Mouse (Mus musculus) cerebellum, postnatal 10 days (tissue): Measurements from ENCODE around the gene Tjp1.

Experiments used
- DNase-seq, 2 experiments: peaks; one replicate each; pipeline ENCODE4 v3.0.0; 2021; ENCODE audit warnings: mixed read lengths in 2 of 2

Gene Tjp1

DNA sequence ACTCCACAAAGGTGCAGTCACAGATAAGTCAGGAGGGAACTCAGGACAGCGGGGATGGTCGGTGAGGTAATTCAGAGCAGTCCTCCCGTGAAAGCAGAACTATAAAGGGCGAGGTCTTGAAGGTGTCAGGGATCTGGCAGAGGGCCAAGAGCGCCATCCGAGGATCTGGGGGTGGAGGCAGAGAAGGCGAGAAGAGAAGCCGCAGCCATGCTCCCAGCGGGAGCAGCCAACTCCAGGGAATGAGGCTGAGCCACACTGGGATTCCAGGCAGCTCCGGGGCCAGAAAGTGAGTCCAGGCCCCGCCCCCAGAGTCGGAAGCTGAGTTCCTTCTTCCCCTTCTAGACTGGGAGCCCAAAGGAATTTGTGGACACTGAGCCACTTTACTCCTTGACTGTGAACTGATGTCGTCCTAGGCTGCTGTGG lies 41.3 kb downstream of the Tjp1 start:
- peak; percentile 45 to 46 for DNase-seq

GRCm38 (mm10) chr7:65484170-65484778 lies 43.3 kb downstream of the Tjp1 start:
- DNase-seq = no peak

DNA sequence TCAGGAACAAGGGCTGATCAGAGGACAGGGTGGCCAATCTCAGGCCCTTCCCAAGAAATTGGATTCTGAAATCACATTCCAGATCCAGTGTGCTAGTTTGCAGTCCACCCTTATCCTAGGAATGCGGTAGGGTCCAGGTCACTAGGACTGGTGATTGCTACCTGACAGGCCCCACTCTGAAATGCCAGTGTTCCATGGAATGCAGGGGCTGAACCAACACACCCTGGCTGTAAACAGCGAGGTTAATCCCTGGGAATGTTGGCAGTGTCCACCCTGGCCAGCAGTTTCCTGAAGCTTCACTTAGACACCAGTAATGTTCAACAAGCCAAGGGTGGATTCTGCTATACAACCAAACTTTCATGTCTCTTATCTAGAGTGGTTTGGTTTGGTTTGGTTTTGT lies 45.4 kb downstream of the Tjp1 start:
- no peak for DNase-seq

DNA sequence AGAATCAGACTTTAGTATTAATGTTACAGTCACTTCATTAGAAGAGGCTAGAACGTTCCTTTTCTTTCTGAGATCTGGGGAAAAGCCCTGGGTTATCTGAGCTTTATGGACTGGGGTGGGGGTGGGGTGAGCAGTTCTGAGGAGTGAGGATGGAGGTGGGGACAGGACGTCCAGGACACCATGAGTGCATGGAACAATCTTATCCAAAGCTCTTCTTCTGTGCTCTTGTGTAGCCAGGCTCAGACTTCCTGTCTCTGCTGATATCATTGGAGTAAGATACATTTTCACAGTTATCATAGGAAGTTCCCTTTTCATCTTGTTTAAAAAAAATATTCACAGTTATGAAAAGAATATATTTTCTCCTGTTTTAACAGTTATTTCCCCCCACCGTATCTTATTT lies 55.5 kb downstream of the Tjp1 start:
- DNase-seq = no peak

DNA sequence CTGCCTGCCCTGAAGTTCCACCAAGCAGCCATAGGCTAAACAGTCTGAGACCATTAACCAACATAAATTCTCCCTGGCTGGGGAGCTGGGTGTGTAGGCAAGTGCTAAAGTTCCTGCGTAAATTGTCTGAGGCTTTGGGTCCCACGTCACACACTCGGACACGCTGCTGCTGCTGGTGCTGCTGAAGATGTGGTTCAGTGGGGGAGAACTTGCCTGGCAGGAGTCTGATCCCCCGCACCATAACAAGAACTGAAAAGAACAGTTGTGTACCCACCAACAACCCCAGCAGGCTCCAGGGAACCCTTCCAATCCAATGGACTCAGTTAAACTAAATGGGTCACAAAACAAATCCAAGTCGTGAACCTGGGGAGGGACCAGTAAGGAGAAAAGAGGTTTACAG lies 56.2 kb downstream of the Tjp1 start:
- no peak for DNase-seq

GRCm38 (mm10) chr7:65470214-65470613 lies 57.4 kb downstream of the Tjp1 start:
- DNase-seq = no peak

DNA sequence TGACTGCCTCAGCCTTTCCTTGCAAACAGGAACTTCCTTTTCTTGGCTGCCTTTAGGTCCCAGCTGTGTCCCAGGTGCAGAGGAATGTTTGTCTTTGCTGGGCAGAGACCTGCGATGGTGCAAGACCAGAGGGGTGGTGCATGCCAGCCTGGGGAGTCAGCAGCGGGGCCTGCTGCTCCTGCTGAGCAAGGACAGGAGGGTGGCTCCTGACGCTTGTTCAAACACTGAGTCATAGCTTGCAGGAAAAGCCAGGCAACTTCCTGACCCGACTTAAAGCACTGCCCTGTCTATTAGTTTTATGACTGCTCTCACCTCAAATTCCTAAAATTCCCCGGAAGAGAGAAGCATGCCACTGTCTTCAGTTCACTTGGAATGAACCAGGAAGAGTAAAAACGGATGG lies 57.9 kb downstream of the Tjp1 start:
- DNase-seq = no peak

DNA sequence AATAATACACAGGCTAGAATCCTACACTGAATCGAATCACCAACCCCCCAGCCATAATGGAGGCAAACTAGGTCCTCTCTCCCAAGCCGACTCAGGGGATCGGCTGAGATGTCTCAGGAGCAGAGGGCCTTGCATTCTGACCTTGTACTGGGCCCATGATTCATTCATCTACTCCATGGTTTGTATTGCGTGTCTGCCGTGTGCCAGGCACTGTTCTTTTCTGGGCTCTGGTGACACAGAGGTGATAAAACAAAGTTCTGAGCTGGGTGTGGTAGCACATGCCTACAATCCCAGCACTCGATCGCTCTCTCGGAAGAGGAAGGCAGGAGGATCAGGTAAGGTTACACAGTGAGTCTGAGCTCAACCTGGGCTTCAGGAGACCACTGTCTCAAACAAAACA lies 59.4 kb downstream of the Tjp1 start:
- DNase-seq = no peak

- DNase-seq = no peak
These were observed 60.1 kb downstream of the Tjp1 start for GRCm38 (mm10) chr7:65467306-65468021.

DNA sequence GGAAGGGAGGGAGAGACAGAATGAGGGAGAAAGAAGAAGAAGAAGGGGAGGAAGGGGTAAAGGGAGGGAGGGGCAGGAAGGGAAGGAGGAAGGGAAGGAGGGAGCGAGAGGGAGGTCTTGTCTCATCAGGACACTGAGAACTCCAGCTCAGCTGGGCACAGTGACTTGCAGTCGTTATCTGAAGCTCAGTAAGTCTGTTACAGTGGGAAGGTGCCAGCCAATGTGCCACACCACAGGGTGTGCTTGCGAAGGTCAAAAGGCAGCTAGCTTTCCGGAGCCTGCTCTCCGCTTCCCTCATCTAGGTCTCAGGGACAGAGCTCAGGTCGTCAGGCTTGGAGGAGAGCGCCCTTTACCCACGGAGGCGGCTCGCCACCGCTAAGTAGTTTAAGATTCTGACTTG lies 61.4 kb downstream of the Tjp1 start:
- DNase-seq = no peak

DNA sequence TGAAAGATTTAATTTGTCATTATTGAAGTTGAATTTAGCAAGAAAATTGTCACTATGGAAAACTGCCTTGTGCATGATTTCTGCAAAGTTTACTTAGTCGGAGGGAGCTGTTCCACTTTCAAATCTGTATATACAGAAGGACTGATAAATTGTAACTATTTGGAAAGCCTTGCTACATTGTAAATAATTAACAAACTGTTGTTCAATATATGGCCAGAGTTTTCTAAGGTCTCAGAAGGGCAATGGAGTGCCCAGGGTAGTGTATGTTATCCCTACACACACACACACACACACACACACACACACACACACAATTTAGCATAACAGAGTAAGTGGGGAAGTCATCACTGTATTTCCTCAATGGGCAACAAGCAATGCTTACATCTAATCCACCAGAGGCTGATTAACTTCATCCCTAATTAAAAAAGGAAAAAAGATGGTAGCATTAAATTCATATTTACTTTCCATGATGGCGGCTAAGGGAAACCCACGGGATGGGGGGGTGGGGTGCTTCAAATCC lies 63.0 kb downstream of the Tjp1 start:
- no peak for DNase-seq

- no peak for DNase-seq
These were observed 64.1 kb downstream of the Tjp1 start for GRCm38 (mm10) chr7:65463438-65463837.

- peak; percentile 38 to 42 for DNase-seq
These were observed 66.2 kb downstream of the Tjp1 start for GRCm38 (mm10) chr7:65461412-65461811.

DNA sequence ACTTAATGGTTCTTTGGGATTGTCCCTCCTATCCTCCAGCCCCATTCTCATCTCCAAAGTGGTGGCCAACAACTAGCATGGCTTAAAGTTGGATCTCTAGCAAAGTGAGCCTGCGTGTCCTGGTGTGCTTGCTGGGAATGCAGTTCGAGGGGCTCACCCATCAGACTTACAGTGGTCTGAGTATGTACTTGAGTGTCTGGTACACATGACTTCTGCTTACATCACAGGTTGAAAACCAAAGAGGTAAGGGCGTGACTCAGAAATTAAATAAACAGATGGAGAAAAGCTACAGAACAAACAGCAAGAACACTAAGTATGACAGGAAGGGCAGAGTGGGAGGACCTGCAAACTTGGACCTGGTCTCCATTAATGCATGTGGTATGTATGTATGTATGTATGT lies 67.4 kb downstream of the Tjp1 start:
- no peak for DNase-seq

DNA sequence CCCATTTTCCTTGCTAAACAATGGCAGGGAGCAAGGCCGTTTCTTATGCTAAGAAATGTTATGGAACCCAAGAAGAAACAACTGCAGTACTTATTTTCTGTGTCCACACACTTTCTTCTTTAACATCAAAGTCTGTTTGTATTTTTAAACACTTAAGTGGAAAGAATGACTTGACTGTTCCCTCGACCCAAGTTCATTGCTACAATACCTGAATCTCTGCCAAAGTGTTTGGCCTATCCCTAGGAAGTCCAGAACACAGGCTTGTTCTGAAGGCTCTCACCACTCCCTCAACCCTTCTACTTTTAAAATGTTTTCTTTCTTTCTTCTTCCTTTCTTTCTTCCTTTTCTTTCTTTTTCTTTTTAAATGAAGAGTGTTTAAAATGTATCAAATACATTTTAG lies 71.5 kb downstream of the Tjp1 start:
- DNase-seq = no peak

GRCm38 (mm10) chr7:65455208-65455607 lies 72.4 kb downstream of the Tjp1 start:
- no peak for DNase-seq

- no peak for DNase-seq
These were observed 73.3 kb downstream of the Tjp1 start for GRCm38 (mm10) chr7:65454269-65454668.

DNA sequence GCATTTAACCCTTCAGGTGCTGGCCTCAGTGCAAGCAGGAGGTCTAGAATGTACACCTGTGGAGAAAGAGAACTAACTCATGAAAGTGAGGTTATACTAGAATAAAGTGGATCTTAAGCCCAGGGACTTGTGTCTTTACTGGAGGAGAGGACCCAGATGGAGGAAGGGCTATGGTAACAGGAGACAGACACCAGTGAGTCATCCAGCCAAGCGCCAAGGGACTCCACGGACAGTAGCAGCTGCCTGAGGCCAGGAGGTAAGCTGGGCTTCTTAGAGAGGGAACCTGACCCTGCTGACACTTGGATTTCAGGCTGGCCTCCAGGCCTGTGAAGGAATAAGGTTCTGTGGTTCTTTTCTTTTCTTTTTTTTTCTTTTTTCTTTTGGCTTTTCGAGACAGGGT lies 75.3 kb downstream of the Tjp1 start:
- DNase-seq = no peak

DNA sequence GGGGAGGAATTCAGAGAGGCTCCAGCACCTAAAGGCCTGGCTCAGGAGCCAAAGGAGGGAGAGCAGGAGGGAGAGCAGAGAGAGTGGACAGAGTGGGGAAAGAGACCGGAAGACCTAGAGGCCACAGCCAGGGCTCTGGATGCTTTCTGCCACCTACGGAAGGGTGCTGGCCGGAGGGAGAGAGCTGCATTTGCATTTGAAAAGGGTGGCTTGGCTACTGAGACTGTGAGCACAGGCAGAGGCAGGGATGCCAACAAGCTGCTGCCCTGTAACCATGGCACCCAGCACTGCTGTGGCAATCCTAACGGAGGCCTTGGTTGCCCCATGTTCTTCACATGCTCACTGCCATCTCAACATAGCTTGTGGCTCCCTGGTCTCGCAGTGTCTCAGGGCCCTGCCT lies 77.4 kb downstream of the Tjp1 start:
- peak in 1 of 2 experiments; percentile 45 for DNase-seq

- DNase-seq = no peak
These were observed 86.1 kb downstream of the Tjp1 start for GRCm38 (mm10) chr7:65441505-65441904.

GRCm38 (mm10) chr7:65439518-65439917 lies 88.1 kb downstream of the Tjp1 start:
- no peak for DNase-seq

- no peak for DNase-seq
These were observed 89.4 kb downstream of the Tjp1 start for GRCm38 (mm10) chr7:65438146-65438545.

DNA sequence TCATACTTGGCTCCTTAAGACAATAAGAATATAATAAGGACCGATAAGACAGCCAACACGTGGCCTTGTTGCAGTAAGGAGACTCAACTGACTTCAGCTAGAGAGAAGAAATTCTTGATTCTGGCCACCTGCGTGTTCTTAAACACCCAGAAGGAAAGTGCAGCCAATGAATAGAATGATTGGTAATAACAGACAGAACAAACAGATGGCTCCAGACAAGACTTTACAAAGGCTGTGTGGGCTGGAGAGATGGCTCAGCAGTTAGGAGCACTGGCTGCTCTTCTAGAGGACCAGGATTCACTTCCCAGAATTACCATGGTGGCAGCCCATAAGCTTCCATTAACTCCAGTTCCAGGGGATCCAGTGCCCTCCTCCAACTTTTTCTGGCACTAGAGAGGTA lies 90.7 kb downstream of the Tjp1 start:
- no peak for DNase-seq

DNA sequence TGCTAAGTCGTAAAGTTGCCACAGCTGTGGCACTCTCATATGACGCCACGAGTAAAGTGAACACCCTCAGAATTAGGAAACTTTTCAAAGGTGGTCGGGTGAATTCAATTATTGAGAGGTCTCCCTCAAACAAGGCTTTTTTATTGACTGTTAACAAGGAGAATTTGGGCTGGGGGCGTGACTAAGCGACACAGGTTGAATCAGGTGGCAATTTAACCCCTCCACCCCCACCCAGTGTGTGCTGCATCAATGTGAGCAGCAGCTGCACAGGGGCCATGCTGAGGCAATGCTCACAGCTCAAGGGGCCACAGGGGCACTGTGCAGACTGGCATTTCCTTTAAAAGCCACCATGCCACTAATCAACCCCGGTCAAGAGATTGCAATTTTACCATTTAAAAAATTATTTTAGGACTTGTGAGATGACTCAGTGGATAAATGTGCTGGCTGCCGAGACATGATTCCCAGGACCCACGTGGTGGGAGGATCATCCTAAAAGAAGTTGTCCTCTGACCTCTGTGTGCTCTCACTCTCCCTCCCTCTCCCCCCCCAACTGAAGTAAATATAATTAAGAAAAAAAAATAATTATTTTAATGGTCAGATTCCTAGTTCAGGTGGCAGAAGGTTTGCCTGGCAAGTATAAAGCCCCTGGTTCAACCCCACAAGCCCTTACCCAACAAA lies 96.4 kb downstream of the Tjp1 start:
- DNase-seq = no peak
